Mouse (Mus musculus) spleen, adult 2 months (tissue): ENCODE data around the gene Surf1. TPM values are rescaled to one million over a fixed set of nuclear protein-coding genes. Genes with fewer than 3 reads are reported as not detected.

ENCODE experiments used
- DNase-seq, 2 experiments: peaks; one replicate each; pipeline versions ENCODE4 v3.0.0 to v3.0.0-alpha.2; 2012 to 2021; ENCODE audit warnings: low spot score in 2 of 2, low read depth in 1 of 2
- H3K27ac ChIP-seq: fragments of 200-500 bp; 2 replicates; pipeline ENCODE4 v1.5.1; 2012; ENCODE audit warnings: low read length, inconsistent platforms; ENCODE audit not compliant: insufficient read depth
- H3K27me3 ChIP-seq: fragments of 200-500 bp; 2 replicates; pipeline ENCODE4 v1.6.1; 2012; ENCODE audit warnings: mild to moderate bottlenecking, moderate library complexity, low read length, inconsistent platforms; ENCODE audit not compliant: control insufficient read depth, insufficient read depth
- H3K36me3 ChIP-seq: fragments of 200-500 bp; 2 replicates; pipeline ENCODE4 v1.6.1; 2012; ENCODE audit warnings: mild to moderate bottlenecking, low read length, inconsistent platforms; ENCODE audit not compliant: control insufficient read depth, insufficient read depth
- H3K4me1 ChIP-seq: fragments of 200-500 bp; 2 replicates; pipeline ENCODE4 v1.6.1; 2011; ENCODE audit warnings: inconsistent platforms; ENCODE audit not compliant: control insufficient read depth, insufficient read depth, insufficient read length
- H3K4me3 ChIP-seq: fragments of 200-500 bp; 2 replicates; pipeline ENCODE4 v1.5.1; 2011; ENCODE audit warnings: mild to moderate bottlenecking, inconsistent platforms; ENCODE audit not compliant: insufficient read depth, insufficient read length; ENCODE audit errors: extremely low read depth
- CTCF ChIP-seq: fragments of 200-500 bp; IDR thresholded peaks from 2 replicates; pipeline ENCODE4 v1.5.1; 2011; ENCODE audit warnings: mild to moderate bottlenecking, inconsistent platforms; ENCODE audit not compliant: insufficient read depth, insufficient read length, insufficient replicate concordance; ENCODE audit errors: extremely low read depth
- POLR2A ChIP-seq: fragments of 200-500 bp; IDR thresholded peaks from 2 replicates; pipeline ENCODE4 v1.6.1; 2011; ENCODE audit warnings: low read depth, low read length, inconsistent platforms
- WGBS: fragments of 180-500 bp; shearing (Covaris S2); methylation state at CpG from one replicate; pipeline ENCODE4 v1.1.7; 2018; 5-methylcytosine and 5-hydroxymethylcytosine counted together
- polyA plus RNA-seq: library from polyadenylated mRNA; depleted of rRNA; stranded (reverse); fragments of >200 nt; gene quantifications from 2 replicates; pipeline ENCODE4 v1.2.3, GENCODE M21; 2012

Surf1 gene
- polyA plus RNA-seq, 1 experiment: 35.5 TPM

GRCm38 (mm10) chr2:26954735-26955395 lies 38.5 kb upstream of the Surf1 start:
- peaks cover 56% of the 10 kb centered on the region for H3K36me3 ChIP-seq
- no peak for TF ChIP-seq CTCF
- TF ChIP-seq POLR2A: no peak
- 83% methylated on average over 2 of the region's 2 CpGs for WGBS
- H3K27ac ChIP-seq: no peak overlapping the region
- no peak overlapping the region for H3K4me3 ChIP-seq
- H3K4me1 ChIP-seq: no peaks in the 10 kb centered on the region
- no peak for DNase-seq
- no peaks in the 10 kb centered on the region for H3K27me3 ChIP-seq

DNA sequence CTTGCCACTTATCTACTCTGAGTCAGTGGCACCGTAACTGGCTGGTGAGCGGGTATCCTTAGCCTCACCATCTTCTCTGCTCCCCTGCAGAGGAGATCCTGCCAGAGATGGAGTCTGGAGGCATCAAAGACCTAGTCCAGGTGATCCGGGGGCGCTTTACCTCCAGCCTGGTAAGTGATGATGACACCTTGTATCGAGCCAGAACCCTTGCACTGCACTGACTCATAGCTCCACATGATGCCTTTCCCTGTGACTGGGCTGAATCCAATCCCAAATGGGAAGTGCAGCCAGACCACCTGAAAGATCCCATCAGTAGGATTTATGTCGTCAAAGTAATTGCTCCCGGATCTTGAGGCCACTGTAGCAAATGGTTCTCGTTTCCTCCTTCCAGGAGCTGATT lies 36.5 kb upstream of the Surf1 start:
- Histone ChIP-seq H3K27ac (no peak overlapping the region), H3K27me3 (no peaks in the 10 kb centered on the region), H3K4me1 (no peaks in the 10 kb centered on the region), H3K36me3 (peaks cover 42% of the 10 kb centered on the region), H3K4me3 (no peak overlapping the region)
- no peak for DNase-seq
- WGBS: 91% methylated on average over 8 of the region's 8 CpGs
- TF ChIP-seq CTCF: no peak

DNA sequence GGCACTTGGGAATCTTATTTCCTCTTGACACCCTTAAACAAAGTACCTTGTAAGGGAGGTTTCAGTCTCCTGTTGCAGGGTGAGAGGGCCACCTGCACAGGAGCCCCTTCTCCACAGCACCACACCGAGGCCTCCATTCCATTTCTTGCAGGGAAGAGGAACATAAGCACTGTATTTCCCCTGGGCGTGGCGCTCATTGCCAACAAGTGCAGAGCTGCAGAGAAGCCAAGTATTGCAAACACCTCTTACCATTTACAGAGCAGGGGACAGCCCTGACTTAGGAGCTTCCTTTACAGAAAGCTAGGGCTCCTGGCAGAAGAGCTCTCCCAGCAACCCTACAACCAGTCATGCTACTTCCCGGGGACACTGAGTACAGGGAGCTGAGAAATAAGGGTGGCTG lies 35.9 kb upstream of the Surf1 start:
- 85% methylated on average over 4 of the region's 4 CpGs for WGBS
- no peak overlapping the region for H3K4me3 ChIP-seq
- H3K36me3 ChIP-seq: peaks cover 36% of the 10 kb centered on the region

DNA sequence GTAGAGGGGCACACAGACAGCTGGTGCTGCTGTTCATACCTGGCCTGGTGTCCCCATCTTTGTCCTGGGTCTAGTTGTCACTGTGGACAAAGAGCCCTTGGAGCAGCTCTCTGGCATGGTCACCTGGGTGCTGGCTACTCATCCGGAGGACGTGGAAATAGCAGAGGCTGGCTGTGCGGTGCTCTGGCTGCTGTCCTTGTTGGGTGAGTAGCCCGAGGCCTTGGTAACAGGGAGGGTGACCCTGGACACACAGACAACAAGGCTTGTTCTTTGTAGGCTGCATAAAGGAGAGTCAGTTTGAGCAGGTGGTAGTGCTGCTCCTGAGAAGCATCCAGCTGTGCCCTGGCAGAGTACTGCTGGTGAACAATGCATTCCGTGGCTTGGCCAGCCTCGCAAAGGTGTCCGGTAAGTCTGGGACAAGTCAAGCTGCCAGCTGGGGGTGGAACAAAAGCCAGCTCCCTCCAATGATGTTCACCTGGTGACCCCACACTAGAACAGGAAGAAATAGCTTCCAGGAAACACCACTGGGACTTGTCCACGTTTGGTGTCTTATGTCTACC lies 35.1 kb upstream of the Surf1 start:
- H3K4me1 ChIP-seq: no peaks in the 10 kb centered on the region
- no peak overlapping the region for H3K27ac ChIP-seq
- peaks cover 34% of the 10 kb centered on the region for H3K36me3 ChIP-seq
- TF ChIP-seq POLR2A (no peak), CTCF (no peak)
- WGBS: 88% methylated on average over 8 of the region's 8 CpGs
- DNase-seq: no peak
- no peaks in the 10 kb centered on the region for H3K27me3 ChIP-seq
- no peak overlapping the region for H3K4me3 ChIP-seq

More for the DNA sequence above, 35.9 kb upstream of the Surf1 start:
- H3K27ac ChIP-seq: no peak overlapping the region
- H3K27me3 ChIP-seq: no peaks in the 10 kb centered on the region
- no peaks in the 10 kb centered on the region for H3K4me1 ChIP-seq
- TF ChIP-seq CTCF: no peak
- no peak for DNase-seq

DNA sequence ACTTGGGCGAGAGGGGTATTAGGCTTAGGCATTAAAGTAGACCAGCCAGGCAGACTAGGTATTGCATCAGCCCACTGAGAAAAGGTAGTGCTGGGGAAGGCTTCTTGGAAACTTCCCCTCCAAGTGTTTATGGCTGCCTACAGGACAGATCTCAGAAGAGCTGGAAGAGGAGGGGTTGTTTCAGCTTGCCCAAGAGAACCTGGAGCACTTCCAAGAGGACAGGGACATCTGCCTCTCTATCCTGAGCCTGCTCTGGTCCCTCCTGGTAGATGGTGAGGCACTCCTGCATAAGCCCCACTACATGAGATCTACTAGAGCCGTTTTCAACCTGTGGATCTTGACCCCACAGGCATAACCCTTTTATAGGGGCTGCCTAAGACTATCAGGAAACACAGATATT lies 34.1 kb upstream of the Surf1 start:
- peaks cover 28% of the 10 kb centered on the region for H3K36me3 ChIP-seq
- H3K4me3 ChIP-seq: no peak overlapping the region
- H3K4me1 ChIP-seq: no peaks in the 10 kb centered on the region
- H3K27ac ChIP-seq: no peak overlapping the region
- no peaks in the 10 kb centered on the region for H3K27me3 ChIP-seq
- DNase-seq: no peak
- TF ChIP-seq POLR2A: no peak
- no peak for TF ChIP-seq CTCF
- WGBS: 83% methylated on average over 2 of the region's 2 CpGs

GRCm38 (mm10) chr2:26943253-26943652 lies 26.9 kb upstream of the Surf1 start:
- TF ChIP-seq POLR2A (no peak), CTCF (no peak)
- H3K4me3 ChIP-seq: no peak overlapping the region
- H3K36me3 ChIP-seq: peaks cover 2% of the 10 kb centered on the region; the same call in 1 of the 2 replicates
- no peak for DNase-seq
- WGBS: 81% methylated on average over 3 of the region's 3 CpGs
- no peaks in the 10 kb centered on the region for H3K27me3 ChIP-seq
- no peaks in the 10 kb centered on the region for H3K4me1 ChIP-seq
- H3K27ac ChIP-seq: no peak overlapping the region

DNA sequence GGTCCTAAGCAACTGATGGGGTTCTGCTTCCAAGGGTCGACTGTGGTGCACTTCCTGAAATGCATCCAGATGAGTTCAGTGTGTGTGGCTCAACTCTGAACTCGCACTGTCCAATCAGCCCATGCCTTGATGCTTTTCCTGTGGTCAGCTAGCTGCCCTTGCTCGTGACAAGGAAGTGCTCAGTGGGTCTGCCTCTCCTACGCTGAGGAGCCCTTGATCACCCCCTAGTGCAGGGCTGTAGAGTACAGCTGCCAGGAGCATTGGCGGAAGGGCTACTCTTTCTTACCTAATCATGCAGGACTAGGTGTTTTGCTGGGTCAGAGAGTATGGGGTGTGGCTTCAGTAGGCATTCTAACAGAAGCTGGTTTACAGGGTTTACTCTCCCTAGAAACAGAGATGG lies 25.2 kb upstream of the Surf1 start:
- 39% methylated on average over 5 of the region's 5 CpGs for WGBS
- TF ChIP-seq POLR2A (no peak), CTCF (peak; percentile 24; the same call in 1 of the 2 replicates)
- Histone ChIP-seq H3K4me1 (peaks cover under 1% of the 10 kb centered on the region; the same call in 1 of the 2 replicates), H3K27ac (no peak overlapping the region), H3K36me3 (no peaks in the 10 kb centered on the region), H3K4me3 (no peak overlapping the region), H3K27me3 (no peaks in the 10 kb centered on the region)
- no peak for DNase-seq
